Mouse (Mus musculus) intestine, embryonic 15.5 days (tissue): ENCODE results near the gene Vmn2r31. TPM values are rescaled to one million over a fixed set of nuclear protein-coding genes. Genes with fewer than 3 reads are reported as not detected.
"Not testable (repeated sequence)": the region's sequence is repeated elsewhere in the genome, so short reads cannot be mapped to it uniquely, and the experiment has no call there.

ENCODE experiments used
- ATAC-seq: fragments of 200-750 bp; cut with Nextera tagmentation; 2 replicates; pipeline ENCODE4 v1.8.0; 2017; ENCODE audit warnings: moderate TSS enrichment, moderate library complexity
- H3K27ac ChIP-seq: fragments of 300-500 bp; sonication (generic); 2 replicates; pipeline ENCODE4 v1.5.1; 2015; ENCODE audit warnings: mild to moderate bottlenecking, inconsistent platforms
- H3K27me3 ChIP-seq: fragments of 300-500 bp; sonication (generic); replicated peaks from 2 replicates; pipeline ENCODE4 v1.6.1; 2015; ENCODE audit warnings: inconsistent platforms
- H3K36me3 ChIP-seq: fragments of 300-500 bp; sonication (generic); 2 replicates; pipeline ENCODE4 v1.6.1; 2015; ENCODE audit warnings: inconsistent platforms
- H3K4me1 ChIP-seq: fragments of 300-500 bp; sonication (generic); replicated peaks from 2 replicates; pipeline ENCODE4 v1.6.1; 2015; ENCODE audit warnings: inconsistent platforms
- H3K4me2 ChIP-seq: fragments of 300-500 bp; sonication (generic); replicated peaks from 2 replicates; pipeline ENCODE4 v1.6.1; 2015; ENCODE audit warnings: mild to moderate bottlenecking, inconsistent platforms
- H3K4me3 ChIP-seq: fragments of 300-500 bp; sonication (generic); replicated peaks from 2 replicates; pipeline ENCODE4 v1.5.1; 2015; ENCODE audit warnings: inconsistent platforms
- H3K9ac ChIP-seq: fragments of 300-500 bp; sonication (generic); 2 replicates; pipeline ENCODE4 v1.6.1; 2015; ENCODE audit warnings: inconsistent platforms
- H3K9me3 ChIP-seq: fragments of 300-500 bp; sonication (generic); 2 replicates; pipeline ENCODE4 v1.6.1; 2016; ENCODE audit warnings: inconsistent platforms
- WGBS: fragments of 180-500 bp; shearing (Covaris S2); methylation state at CpG from one replicate; pipeline ENCODE4 v1.1.7; 2015; 5-methylcytosine and 5-hydroxymethylcytosine counted together
- polyA plus RNA-seq: library from polyadenylated mRNA; unstranded; fragments of >200 nt; fragmentation: Nextera tagmentation; extraction: Ambion mirVana; gene quantifications from 2 replicates; pipeline ENCODE4 v1.2.1, GENCODE M21; 2015

Vmn2r31 gene
- polyA plus RNA-seq = not detected in 2 replicates

DNA sequence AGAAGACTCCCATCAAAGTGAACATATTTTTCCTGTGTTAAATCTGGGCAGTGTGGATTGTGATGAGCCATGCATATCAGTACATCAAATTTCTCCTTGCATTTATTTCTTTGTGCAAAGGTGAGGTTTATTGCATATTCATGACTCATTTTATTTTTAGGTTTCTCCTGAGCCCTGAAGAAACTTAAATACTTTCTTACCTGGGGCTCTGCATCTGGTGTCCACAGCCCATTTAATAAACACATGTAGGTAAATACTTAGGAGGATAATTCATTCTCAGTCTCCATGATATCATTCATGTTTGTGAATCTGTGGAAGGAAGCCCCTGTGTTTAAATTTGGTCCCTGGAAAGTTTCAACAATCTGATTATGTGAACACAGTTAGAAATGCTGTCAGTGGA lies at the start of gene Vmn2r31:
Gene Vmn2r31 (minus strand): TSS at position 101 of the 400 bp plus-strand sequence.
- not testable (repeated sequence) for H3K27me3 ChIP-seq, H3K4me1 ChIP-seq, H3K36me3 ChIP-seq, H3K4me3 ChIP-seq, H3K9ac ChIP-seq, H3K4me2 ChIP-seq, H3K27ac ChIP-seq, H3K9me3 ChIP-seq, ATAC-seq

GRCm38 (mm10) chr7:7374431-7374830 lies 25.1 kb downstream of the Vmn2r31 start, which contains the start of gene Gm45783:
Gene Gm45783 (minus strand): TSS chr7:7374573.
- H3K27ac ChIP-seq, H3K4me3 ChIP-seq, H3K4me1 ChIP-seq, H3K9ac ChIP-seq, ATAC-seq, H3K27me3 ChIP-seq, H3K4me2 ChIP-seq, H3K36me3 ChIP-seq, H3K9me3 ChIP-seq: not testable (repeated sequence)
- 49% methylated on average over 12 of the region's 12 CpGs for WGBS

DNA sequence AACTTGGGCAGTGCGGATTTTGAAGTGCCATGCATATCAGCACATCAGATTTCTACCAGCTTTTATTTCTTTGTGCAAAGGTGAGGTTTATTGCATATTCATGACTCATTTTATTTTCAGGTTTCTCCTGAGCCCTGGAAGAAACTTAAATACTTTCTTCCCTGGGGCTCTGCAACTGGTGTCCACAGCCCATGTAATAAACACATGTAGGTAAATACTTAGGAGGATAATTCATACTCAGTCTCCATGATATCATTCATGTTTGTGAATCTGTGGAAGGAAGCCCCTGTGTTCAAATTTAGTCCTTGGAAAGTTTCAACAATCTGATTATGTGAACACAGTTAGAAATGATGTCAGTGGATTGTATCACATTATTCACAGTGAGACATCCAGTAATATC lies 62.0 kb downstream of the Vmn2r31 start, which contains the start of gene Vmn2r30:
Gene Vmn2r30 (minus strand): TSS at position 101 of the 400 bp plus-strand sequence.
- not testable (repeated sequence) for H3K27me3 ChIP-seq, H3K27ac ChIP-seq, H3K4me2 ChIP-seq, H3K9ac ChIP-seq, ATAC-seq, H3K9me3 ChIP-seq, H3K4me1 ChIP-seq, H3K36me3 ChIP-seq, H3K4me3 ChIP-seq
- WGBS = 100% methylated on average over 1 of the region's 1 CpGs

Other genes starting within 250 kb of the Vmn2r31 start
- 1.6 and 1.9 TPM in 2 replicates for gene Zfp418, start 228.4 kb downstream of the Vmn2r31 start, polyA plus RNA-seq
- gene Zfp772, start 189.7 kb downstream of the Vmn2r31 start, polyA plus RNA-seq = 5.8 and 6.0 TPM in 2 replicates
- 0.21 and 0.64 TPM in 2 replicates for gene Vmn2r29, start 152.4 kb downstream of the Vmn2r31 start, polyA plus RNA-seq
- 2.8 and 3.1 TPM in 2 replicates for gene Gm45844, start 121.4 kb downstream of the Vmn2r31 start, polyA plus RNA-seq
- 49.4 and 50.7 TPM in 2 replicates for gene Clcn4, start 98.9 kb downstream of the Vmn2r31 start, polyA plus RNA-seq
- gene Vmn2r30, start 62.1 kb downstream of the Vmn2r31 start, polyA plus RNA-seq = not detected in 2 replicates
- not detected in 2 replicates for gene Gm45783, start 25.1 kb downstream of the Vmn2r31 start, polyA plus RNA-seq
- not detected in 2 replicates for gene Vmn2r32, start 80.3 kb upstream of the Vmn2r31 start, polyA plus RNA-seq
- gene Vmn2r33, start 167.1 kb upstream of the Vmn2r31 start, polyA plus RNA-seq = not detected in 2 replicates